Comparison of ENCODE assay signal across 7 mouse cellular contexts in genomic region chr10:122678541-122679436, GRCm38 (mm10). TPM values are rescaled to one million over a fixed set of nuclear protein-coding genes. Genes with fewer than 3 reads are reported as not detected.
DNase-seq lines count a peak whose midpoint lies in the region; ATAC-seq lines count a peak whose summit lies in the region.

Ppm1h (plus strand) TSS chr10:122678762.

- H3K27ac ChIP-seq in embryonic facial prominence, embryonic 11.5 days (replicated peaks; ENCODE audit: low read depth, low read length): peak within 1 kb of the TSS; percentile 52; the same call in 1 of the 2 replicates
- H3K27ac ChIP-seq in limb, embryonic 13.5 days: no peak within 1 kb of the TSS
- peak within 1 kb of the TSS; percentile 88 for H3K27ac ChIP-seq in midbrain, embryonic 14.5 days (replicated peaks; ENCODE audit: low read depth, low read length)

- H3K27me3 ChIP-seq in embryonic facial prominence, embryonic 11.5 days (ENCODE audit: control insufficient read depth, insufficient read depth, low read length): peaks cover 4% of the 10 kb centered on the region
- peaks cover 21% of the 10 kb centered on the region for H3K27me3 ChIP-seq in limb, embryonic 13.5 days
- H3K27me3 ChIP-seq in midbrain, embryonic 14.5 days (ENCODE audit: control insufficient read depth, insufficient read depth, low read length): no peaks in the 10 kb centered on the region

- peak within 1 kb of the TSS; percentile 74 for H3K4me3 ChIP-seq in embryonic facial prominence, embryonic 11.5 days (ENCODE audit: low read depth, low read length)
- peak within 1 kb of the TSS; percentile 74 for H3K4me3 ChIP-seq in limb, embryonic 13.5 days
- H3K4me3 ChIP-seq in midbrain, embryonic 14.5 days (replicated peaks; ENCODE audit: low read depth, low read length): peak within 1 kb of the TSS; percentile 77

- DNase-seq in adrenal gland, postnatal 10 days: peak; percentile 77
- DNase-seq in embryonic facial prominence, embryonic 11.5 days (ENCODE audit: low spot score): peak; percentile 75
- DNase-seq in heart, adult 8-10 months (ENCODE audit: low spot score): peak; percentile 71
- peak; percentile 87 to 91 for DNase-seq in kidney, adult 8-10 months
- peak; percentile 84 for DNase-seq in midbrain, embryonic 14.5 days
- DNase-seq in spleen, adult 18-20 months: peak; percentile 52 to 57

- H3K4me1 ChIP-seq in embryonic facial prominence, embryonic 11.5 days (ENCODE audit: control insufficient read depth, insufficient read depth, low read length): peaks cover 2% of the 10 kb centered on the region; the same call in 1 of the 2 replicates
- H3K4me1 ChIP-seq in limb, embryonic 13.5 days: peaks cover 13% of the 10 kb centered on the region
- no peaks in the 10 kb centered on the region for H3K4me1 ChIP-seq in midbrain, embryonic 14.5 days (ENCODE audit: control insufficient read depth, insufficient read depth, low read length)

- under 1% methylated on average over 77 of the region's 94 CpGs for WGBS in embryonic facial prominence, embryonic 11.5 days
- under 1% methylated on average over 76 of the region's 94 CpGs for WGBS in limb, embryonic 13.5 days
- WGBS in midbrain, embryonic 14.5 days: under 1% methylated on average over 93 of the region's 94 CpGs

- H3K9ac ChIP-seq in embryonic facial prominence, embryonic 11.5 days (replicated peaks; ENCODE audit: low read length): peak within 1 kb of the TSS; percentile 74
- peak within 1 kb of the TSS; percentile 85 for H3K9ac ChIP-seq in limb, embryonic 13.5 days
- H3K9ac ChIP-seq in midbrain, embryonic 14.5 days (replicated peaks; ENCODE audit: low read length): peak within 1 kb of the TSS; percentile 90

- ATAC-seq in embryonic facial prominence, embryonic 11.5 days (replicated peaks; ENCODE audit: insufficient number of reproducible peaks, low FRiP score, low TSS enrichment, low read depth): peak; percentile 92
- ATAC-seq in limb, embryonic 13.5 days (ENCODE audit: low FRiP score, low read depth): peak; percentile 85
- ATAC-seq in midbrain, embryonic 14.5 days (ENCODE audit: low FRiP score, low TSS enrichment): peak; percentile 84

- no peaks in the 10 kb centered on the region for H3K9me3 ChIP-seq in embryonic facial prominence, embryonic 11.5 days (replicated peaks; ENCODE audit: control insufficient read depth, low read length)
- no peaks in the 10 kb centered on the region for H3K9me3 ChIP-seq in limb, embryonic 13.5 days
- H3K9me3 ChIP-seq in midbrain, embryonic 14.5 days (ENCODE audit: control insufficient read depth, low read length): no peaks in the 10 kb centered on the region

- H3K4me2 ChIP-seq in embryonic facial prominence, embryonic 11.5 days (ENCODE audit: low read depth, low read length): peak within 1 kb of the TSS; percentile 93
- peak within 1 kb of the TSS; percentile 99 for H3K4me2 ChIP-seq in limb, embryonic 13.5 days (replicated peaks)
- peak within 1 kb of the TSS; percentile 92 for H3K4me2 ChIP-seq in midbrain, embryonic 14.5 days (ENCODE audit: low read length)

- H3K36me3 ChIP-seq in embryonic facial prominence, embryonic 11.5 days (replicated peaks; ENCODE audit: control insufficient read depth, insufficient read depth, low read depth, low read length): no peaks in the 10 kb centered on the region
- H3K36me3 ChIP-seq in limb, embryonic 13.5 days: no peaks in the 10 kb centered on the region
- H3K36me3 ChIP-seq in midbrain, embryonic 14.5 days (ENCODE audit: control insufficient read depth, insufficient read depth, low read length): no peaks in the 10 kb centered on the region

RNA-seq across cellular contexts. Expression of gene Ppm1h, which starts in this region (rescaled TPM):
- total RNA-seq in adrenal gland, postnatal 10 days (2021): 10 to 100 TPM; 13.0 to 15.7 TPM
- polyA plus RNA-seq in embryonic facial prominence, embryonic 11.5 days (2014; fragmentation: Nextera tagmentation; extraction: Ambion mirVana): 4.5 and 5.4 TPM in 2 replicates
- 1 to 10 TPM; 6.8 to 9.4 (median 7.2) TPM for total RNA-seq in heart, adult 8-10 months (2022)
- polyA plus RNA-seq in limb, embryonic 13.5 days (2015; fragmentation: Nextera tagmentation; extraction: Ambion mirVana): 4.1 and 4.8 TPM in 2 replicates
- polyA plus RNA-seq in midbrain, embryonic 14.5 days (2014; fragmentation: Nextera tagmentation; extraction: Ambion mirVana): 19.8 and 23.3 TPM in 2 replicates
